In genomic region chr12:100187756-100188430, GRCm38 (mm10) we compare ENCODE assay signal across 8 mouse cellular contexts. TPM values are rescaled to one million over a fixed set of nuclear protein-coding genes. Genes with fewer than 3 reads are reported as not detected.
DNase-seq lines count a peak whose midpoint lies in the region; ATAC-seq and TF ChIP-seq lines count a peak whose summit lies in the region.

No protein-coding gene starts in this region.

- WGBS in intestine, embryonic 16.5 days: 2% methylated on average over 29 of the region's 29 CpGs
- 3% methylated on average over 29 of the region's 29 CpGs for WGBS in liver, postnatal 0 days (ENCODE audit: insufficient replicate concordance)
- under 1% methylated on average over 29 of the region's 29 CpGs for WGBS in stomach, embryonic 14.5 days

- no peak for TF ChIP-seq CTCF in embryonic fibroblast, embryonic 13.5 days (IDR thresholded peaks at IDR 0.05; ENCODE audit: borderline replicate concordance, insufficient read depth, low read length)
- TF ChIP-seq CTCF in liver, postnatal 0 days (IDR thresholded peaks at IDR 0.05; ENCODE audit: low read depth): no peak

- TF ChIP-seq EP300 in liver, postnatal 0 days (IDR thresholded peaks at IDR 0.05; ENCODE audit: low read depth): no peak

- peak; percentile 34; the same call in 1 of the 2 replicates for TF ChIP-seq POLR2A in embryonic fibroblast, embryonic 13.5 days (IDR thresholded peaks at IDR 0.05; ENCODE audit: low read depth, low read length)

- H3K36me3 ChIP-seq in erythroblast, embryonic 14.5 days (ENCODE audit: control insufficient read depth): no peaks in the 10 kb centered on the region
- no peaks in the 10 kb centered on the region for H3K36me3 ChIP-seq in intestine, embryonic 16.5 days (ENCODE audit: control insufficient read depth, insufficient read depth, low read length)
- no peaks in the 10 kb centered on the region for H3K36me3 ChIP-seq in liver, postnatal 0 days (replicated peaks; ENCODE audit: insufficient read depth, low read length)
- no peaks in the 10 kb centered on the region for H3K36me3 ChIP-seq in stomach, embryonic 14.5 days (ENCODE audit: control insufficient read depth, insufficient read depth, low read length)

- no peaks in the 10 kb centered on the region; the same call in 1 of the 2 replicates for H3K27me3 ChIP-seq in erythroblast, embryonic 14.5 days (ENCODE audit: control insufficient read depth)
- H3K27me3 ChIP-seq in intestine, embryonic 16.5 days (replicated peaks; ENCODE audit: control insufficient read depth, insufficient read depth, low read length): no peaks in the 10 kb centered on the region
- no peaks in the 10 kb centered on the region for H3K27me3 ChIP-seq in liver, postnatal 0 days (ENCODE audit: insufficient read depth, low read length)
- H3K27me3 ChIP-seq in stomach, embryonic 14.5 days (ENCODE audit: control insufficient read depth, insufficient read depth, low read length): no peaks in the 10 kb centered on the region

- peaks cover 34% of the 10 kb centered on the region for H3K4me1 ChIP-seq in erythroblast, embryonic 14.5 days (ENCODE audit: control insufficient read depth)
- H3K4me1 ChIP-seq in embryonic fibroblast, embryonic 13.5 days (ENCODE audit: control insufficient read depth, insufficient read depth, low read length): peaks cover 10% of the 10 kb centered on the region
- H3K4me1 ChIP-seq in intestine, embryonic 16.5 days (ENCODE audit: control insufficient read depth, insufficient read depth, low read length): peaks cover 10% of the 10 kb centered on the region; the same call in 1 of the 2 replicates
- H3K4me1 ChIP-seq in liver, postnatal 0 days (ENCODE audit: insufficient read depth): peaks cover 16% of the 10 kb centered on the region
- 0 out of 2 replicates have a peak, but pooled peaks cover 3% of the 10 kb centered on the region for H3K4me1 ChIP-seq in stomach, embryonic 14.5 days (ENCODE audit: control insufficient read depth, insufficient read depth, low read length)

- H3K27ac ChIP-seq in embryonic fibroblast, embryonic 13.5 days (ENCODE audit: insufficient read depth, low read length): peak overlapping the region; percentile 42
- peak overlapping the region; percentile 95 for H3K27ac ChIP-seq in intestine, embryonic 16.5 days (ENCODE audit: low read length)
- H3K27ac ChIP-seq in liver, postnatal 0 days (ENCODE audit: low read depth): peak overlapping the region; percentile 77
- peak overlapping the region; percentile 77 for H3K27ac ChIP-seq in stomach, embryonic 14.5 days (ENCODE audit: low read length)

- no peak for ATAC-seq in erythroblast, adult 5-6 weeks (replicated peaks; ENCODE audit: low FRiP score, poor library complexity, severe bottlenecking)
- no peak for ATAC-seq in intestine, embryonic 16.5 days
- ATAC-seq in liver, postnatal 0 days: no peak
- ATAC-seq in stomach, embryonic 14.5 days (ENCODE audit: insufficient number of reproducible peaks, insufficient read depth, low FRiP score, low read depth): no peak

- H3K9ac ChIP-seq in intestine, embryonic 16.5 days (ENCODE audit: low read depth, low read length): peak overlapping the region; percentile 76
- H3K9ac ChIP-seq in liver, postnatal 0 days (replicated peaks): peak overlapping the region; percentile 74
- peak overlapping the region; percentile 58 for H3K9ac ChIP-seq in stomach, embryonic 14.5 days (replicated peaks; ENCODE audit: low read depth, low read length)

- peak overlapping the region; percentile 90 for H3K4me3 ChIP-seq in erythroblast, embryonic 14.5 days (replicated peaks)
- H3K4me3 ChIP-seq in embryonic fibroblast, embryonic 13.5 days (ENCODE audit: insufficient read depth, low read length): peak overlapping the region; percentile 37
- peak overlapping the region; percentile 73 for H3K4me3 ChIP-seq in intestine, embryonic 16.5 days (ENCODE audit: low read length)
- H3K4me3 ChIP-seq in liver, postnatal 0 days (ENCODE audit: low read depth, low read length): peak overlapping the region; percentile 77
- peak overlapping the region; percentile 57 for H3K4me3 ChIP-seq in stomach, embryonic 14.5 days (ENCODE audit: low read depth, low read length)

- H3K4me2 ChIP-seq in intestine, embryonic 16.5 days (ENCODE audit: low read depth, low read length): peak overlapping the region; percentile 82
- H3K4me2 ChIP-seq in liver, postnatal 0 days (ENCODE audit: low read depth, low read length): peak overlapping the region; percentile 100
- peak overlapping the region; percentile 60 for H3K4me2 ChIP-seq in stomach, embryonic 14.5 days (replicated peaks; ENCODE audit: low read depth, low read length)

- peak; percentile 60 for DNase-seq in ES-CJ7 (ENCODE audit: low read depth, low spot score)
- no peak for DNase-seq in liver, postnatal 0 days
- DNase-seq in layer of hippocampus, adult 8-10 months (ENCODE audit: low spot score in 2 of 2): no peak

- H3K9me3 ChIP-seq in erythroblast, embryonic 14.5 days (ENCODE audit: control insufficient read depth, low read length): peaks cover 3% of the 10 kb centered on the region
- H3K9me3 ChIP-seq in intestine, embryonic 16.5 days (ENCODE audit: control insufficient read depth, low read length): no peaks in the 10 kb centered on the region
- H3K9me3 ChIP-seq in liver, postnatal 0 days (ENCODE audit: low read length): no peaks in the 10 kb centered on the region
- no peaks in the 10 kb centered on the region for H3K9me3 ChIP-seq in stomach, embryonic 14.5 days (ENCODE audit: control insufficient read depth, low read depth, low read length)

RNA-seq across cellular contexts. Expression of gene Calm1, which starts 11.3 kb away (rescaled TPM):
- 39.8 and 55.7 TPM in 2 replicates for polyA plus RNA-seq in erythroblast, embryonic 14.5 days (2012)
- total RNA-seq in erythroblast, adult 5-6 weeks (2015; ENCODE audit: low replicate concordance): 71.5 and 86.7 TPM in 2 replicates
- 70.8 and 118 TPM in 2 replicates for total RNA-seq in erythroblast, adult 5-6 weeks (2017; ENCODE audit: low replicate concordance)
- 594 and 640 TPM in 2 replicates for polyA plus RNA-seq in embryonic fibroblast, embryonic 13.5 days (2011; ENCODE audit: insufficient read length, low read depth, missing spikeins)
- 2,576 and 2,612 TPM in 2 replicates for polyA plus RNA-seq in intestine, embryonic 16.5 days (2015; fragmentation: Nextera tagmentation; extraction: Ambion mirVana)
- 454 and 482 TPM in 2 replicates for polyA plus RNA-seq in liver, postnatal 0 days (2015; fragmentation: Nextera tagmentation; extraction: Ambion mirVana)
- 1,664 and 1,668 TPM in 2 replicates for polyA plus RNA-seq in stomach, embryonic 14.5 days (2014; fragmentation: Nextera tagmentation; extraction: Ambion mirVana)
- 1,000 to 10,000 TPM; 1,770 to 1,934 (median 1,827) TPM for total RNA-seq in layer of hippocampus, adult 8-10 months (2022)

RNA-seq across cellular contexts. Expression of gene Nrde2, which starts 28.4 kb away (rescaled TPM):
- 0.22 and 0.30 TPM in 2 replicates for polyA plus RNA-seq in erythroblast, embryonic 14.5 days (2012)
- 0.19 and 8.8 TPM in 2 replicates for total RNA-seq in erythroblast, adult 5-6 weeks (2015; ENCODE audit: low replicate concordance)
- 10.9 and 11.1 TPM in 2 replicates for total RNA-seq in erythroblast, adult 5-6 weeks (2017; ENCODE audit: low replicate concordance)
- 7.1 and 8.1 TPM in 2 replicates for polyA plus RNA-seq in embryonic fibroblast, embryonic 13.5 days (2011; ENCODE audit: insufficient read length, low read depth, missing spikeins)
- 7.9 and 9.0 TPM in 2 replicates for polyA plus RNA-seq in intestine, embryonic 16.5 days (2015; fragmentation: Nextera tagmentation; extraction: Ambion mirVana)
- 3.5 and 4.7 TPM in 2 replicates for polyA plus RNA-seq in liver, postnatal 0 days (2015; fragmentation: Nextera tagmentation; extraction: Ambion mirVana)
- polyA plus RNA-seq in stomach, embryonic 14.5 days (2014; fragmentation: Nextera tagmentation; extraction: Ambion mirVana): 13.1 and 13.3 TPM in 2 replicates
- total RNA-seq in layer of hippocampus, adult 8-10 months (2022): 10 to 100 TPM; 16.5 to 21.9 (median 18.1) TPM

Comparison
In these comparisons a context has a peak if more than half of its experiments do, and no peak if none do; other contexts are left out.
1. H3K4me3 ChIP-seq: peak in every context shown above with its lines; median percentile 90 in erythroblast, embryonic 14.5 days; 77 in liver, postnatal 0 days; 73 in intestine, embryonic 16.5 days; 57 in stomach, embryonic 14.5 days; 37 in embryonic fibroblast, embryonic 13.5 days.
2. H3K27ac ChIP-seq: peak in every context shown above with its lines; median percentile 95 in intestine, embryonic 16.5 days; 77 in liver, postnatal 0 days; 77 in stomach, embryonic 14.5 days; 42 in embryonic fibroblast, embryonic 13.5 days.